Mouse (Mus musculus) adrenal gland, postnatal 25 days (tissue): ENCODE results near the gene Map3k5. TPM values are rescaled to one million over a fixed set of nuclear protein-coding genes. Genes with fewer than 3 reads are reported as not detected.
"Not testable (repeated sequence)": the region's sequence is repeated elsewhere in the genome, so short reads cannot be mapped to it uniquely, and the experiment has no call there.

ENCODE experiments used
- DNase-seq: peaks from one replicate; pipeline ENCODE4 v3.0.0; 2021; ENCODE audit warnings: mixed read lengths
- long read RNA-seq: library from polyadenylated mRNA; stranded (forward); transcript quantifications from one replicate; pipeline ENCODE4 v2.0.0, GENCODE M21; 2021
- total RNA-seq: library from RNA; stranded (reverse); gene quantifications from 2 replicates; pipeline ENCODE4 v1.2.3, GENCODE M21; 2021

Map3k5 gene
- 20.3 and 22.9 TPM in 2 replicates for total RNA-seq
- long read RNA-seq, partial matches to known transcripts, result 0 of 8 reads
- long read RNA-seq, other reads (novel, unspliced or antisense), result 8 of 8 reads

GRCm38 (mm10) chr10:19934384-19935294 is at the start of gene Map3k5:
TSS of gene Map3k5 (plus strand) at chr10:19934472.
- peak; percentile 69 for DNase-seq

- DNase-seq, result no peak
These were observed 48.0 kb upstream of the Map3k5 start for GRCm38 (mm10) chr10:19886249-19886648.

- no peak for DNase-seq
These were observed 44.4 kb upstream of the Map3k5 start for GRCm38 (mm10) chr10:19889908-19890307.

- DNase-seq, result no peak
These were observed 42.6 kb upstream of the Map3k5 start for GRCm38 (mm10) chr10:19891686-19892085.

GRCm38 (mm10) chr10:19893146-19893545 is 41.1 kb upstream of the Map3k5 start:
- no peak for DNase-seq

GRCm38 (mm10) chr10:19893976-19894375 is 40.3 kb upstream of the Map3k5 start:
- DNase-seq, result peak; percentile 37

GRCm38 (mm10) chr10:19900191-19900590 is 34.1 kb upstream of the Map3k5 start:
- peak; percentile 52 for DNase-seq

GRCm38 (mm10) chr10:19901992-19902391 is 32.3 kb upstream of the Map3k5 start:
- DNase-seq, result no peak

- no peak for DNase-seq
These were observed 30.0 kb upstream of the Map3k5 start for GRCm38 (mm10) chr10:19904077-19904820.

GRCm38 (mm10) chr10:19907246-19907804 is 26.9 kb upstream of the Map3k5 start, which contains the start of gene Pex7:
TSS of gene Pex7 (minus strand) at chr10:19907689.
- DNase-seq, result peak; percentile 90

- DNase-seq, result no peak
These were observed 26.2 kb upstream of the Map3k5 start for GRCm38 (mm10) chr10:19908076-19908475.

- no peak for DNase-seq
These were observed 23.8 kb upstream of the Map3k5 start for GRCm38 (mm10) chr10:19910516-19910915.

- DNase-seq, result no peak
These were observed 22.7 kb upstream of the Map3k5 start for GRCm38 (mm10) chr10:19911583-19911982.

- no peak for DNase-seq
These were observed 20.5 kb upstream of the Map3k5 start for GRCm38 (mm10) chr10:19913806-19914205.

- peak; percentile 69 for DNase-seq
These were observed 19.0 kb upstream of the Map3k5 start for GRCm38 (mm10) chr10:19915301-19915700.

- DNase-seq, result peak; percentile 47
These were observed 11.9 kb upstream of the Map3k5 start for GRCm38 (mm10) chr10:19922410-19922809.

GRCm38 (mm10) chr10:19924256-19924655 is 10.0 kb upstream of the Map3k5 start:
- DNase-seq, result no peak

GRCm38 (mm10) chr10:19926391-19926897 is 7.8 kb upstream of the Map3k5 start:
- not testable (repeated sequence) for DNase-seq

GRCm38 (mm10) chr10:19928205-19928604 is 6.1 kb upstream of the Map3k5 start:
- DNase-seq, result no peak

- DNase-seq, result no peak
These were observed 1.3 kb upstream of the Map3k5 start for GRCm38 (mm10) chr10:19932986-19933385.

GRCm38 (mm10) chr10:19933511-19934383 is 525 bp upstream of the Map3k5 start:
- peak; percentile 83 for DNase-seq
